Mouse (Mus musculus): ENCODE data around the gene Cenpq. TPM values are rescaled to one million over a fixed set of nuclear protein-coding genes. Genes with fewer than 3 reads are reported as not detected.

The Cenpq gene
- 1 to 10 TPM; 3.3 to 4.1 TPM for total RNA-seq (2021)
- long read RNA-seq, experiment 1, partial matches to known transcripts = 0 of 4 reads
- long read RNA-seq, experiment 1, other reads (novel, unspliced or antisense) = 0 of 4 reads
- long read RNA-seq, experiment 2, partial matches to known transcripts = 0 of 3 reads
- long read RNA-seq, experiment 2, other reads (novel, unspliced or antisense) = 0 of 3 reads

GRCm38 (mm10) chr17:40934420-40935231, at the start of gene Cenpq, which contains the start of gene Mut:
TSS of gene Cenpq (minus strand) at chr17:40935047.
TSS of gene Mut (plus strand) at chr17:40934685.
- Histone ChIP-seq H3K4me3 (peak within 1 kb of the TSS; percentile 70), H3K27ac (peak within 1 kb of the TSS; percentile 95)
- DNase-seq (ENCODE audit: extremely low spot score in 1 of 2, low spot score in 2 of 2) = peak; percentile 98 to 99
- intact Hi-C loops (cut with DNase I) = no loop called here
- no peak for TF ChIP-seq CTCF (IDR thresholded peaks at IDR 0.05)

- peak; percentile 43 for TF ChIP-seq CTCF (IDR thresholded peaks at IDR 0.05)
- Histone ChIP-seq H3K4me3 (no peak overlapping the region), H3K27ac (no peak overlapping the region)
- intact Hi-C loops (cut with DNase I) = loop anchor here (10.0 kb wide), 2 partner anchors 1327 to 1627 kb away; no protein-coding TSS in a partner anchor
- DNase-seq (ENCODE audit: extremely low spot score in 1 of 2, low spot score in 2 of 2) = no peak
Observed at GRCm38 (mm10) chr17:40977914-40978313, 43.1 kb upstream of the Cenpq start.

GRCm38 (mm10) chr17:40948518-40948917, 13.7 kb upstream of the Cenpq start:
- H3K4me3 ChIP-seq = no peak overlapping the region
- no peak for DNase-seq (ENCODE audit: extremely low spot score in 1 of 2, low spot score in 2 of 2)
- intact Hi-C loops (cut with DNase I) = no loop called here
- no peak overlapping the region for H3K27ac ChIP-seq
- no peak for TF ChIP-seq CTCF (IDR thresholded peaks at IDR 0.05)

GRCm38 (mm10) chr17:40933985-40934384, 862 bp downstream of the Cenpq start:
- intact Hi-C loops (cut with DNase I) = no loop called here
- Histone ChIP-seq H3K27ac (no peak overlapping the region), H3K4me3 (peak overlapping the region; percentile 70)
- DNase-seq (ENCODE audit: extremely low spot score in 1 of 2, low spot score in 2 of 2) = no peak
- no peak for TF ChIP-seq CTCF (IDR thresholded peaks at IDR 0.05)

GRCm38 (mm10) chr17:40915499-40915898, 19.3 kb downstream of the Cenpq start:
- no peak overlapping the region for H3K27ac ChIP-seq
- DNase-seq (ENCODE audit: extremely low spot score in 1 of 2, low spot score in 2 of 2) = no peak
- intact Hi-C loops (cut with DNase I) = no loop called here
- no peak for TF ChIP-seq CTCF (IDR thresholded peaks at IDR 0.05)
- no peak overlapping the region for H3K4me3 ChIP-seq

- DNase-seq (ENCODE audit: extremely low spot score in 1 of 2, low spot score in 2 of 2) = no peak
- Histone ChIP-seq H3K4me3 (no peak within 1 kb of the TSS), H3K27ac (no peak within 1 kb of the TSS)
- TF ChIP-seq CTCF (IDR thresholded peaks at IDR 0.05) = no peak
- intact Hi-C loops (cut with DNase I) = no loop called here
Observed at GRCm38 (mm10) chr17:40914250-40914649, 20.6 kb downstream of the Cenpq start, which contains the start of gene Glyatl3. TSS of gene Glyatl3 (minus strand) at chr17:40914350.

- Histone ChIP-seq H3K4me3 (no peak overlapping the region), H3K27ac (no peak overlapping the region)
- intact Hi-C loops (cut with DNase I) = no loop called here
- DNase-seq (ENCODE audit: extremely low spot score in 1 of 2, low spot score in 2 of 2) = no peak
- TF ChIP-seq CTCF (IDR thresholded peaks at IDR 0.05) = no peak
Observed at GRCm38 (mm10) chr17:40904721-40905154, 30.1 kb downstream of the Cenpq start.

GRCm38 (mm10) chr17:40904056-40904597, 30.7 kb downstream of the Cenpq start:
- intact Hi-C loops (cut with DNase I) = no loop called here
- no peak for TF ChIP-seq CTCF (IDR thresholded peaks at IDR 0.05)
- no peak for DNase-seq (ENCODE audit: extremely low spot score in 1 of 2, low spot score in 2 of 2)
- H3K27ac ChIP-seq = no peak overlapping the region
- no peak overlapping the region for H3K4me3 ChIP-seq

GRCm38 (mm10) chr17:40903345-40903744, 31.5 kb downstream of the Cenpq start:
- H3K27ac ChIP-seq = no peak overlapping the region
- TF ChIP-seq CTCF (IDR thresholded peaks at IDR 0.05) = no peak
- DNase-seq (ENCODE audit: extremely low spot score in 1 of 2, low spot score in 2 of 2) = no peak
- H3K4me3 ChIP-seq = no peak overlapping the region
- intact Hi-C loops (cut with DNase I) = no loop called here

- Histone ChIP-seq H3K27ac (no peak overlapping the region), H3K4me3 (no peak overlapping the region)
- DNase-seq (ENCODE audit: extremely low spot score in 1 of 2, low spot score in 2 of 2) = no peak
- no peak for TF ChIP-seq CTCF (IDR thresholded peaks at IDR 0.05)
- intact Hi-C loops (cut with DNase I) = loop anchor here (5.0 kb wide), 1 partner anchor 78 kb away; no protein-coding TSS in a partner anchor
Observed at GRCm38 (mm10) chr17:40899783-40900363, 35.0 kb downstream of the Cenpq start.

- peak; percentile 74 for TF ChIP-seq CTCF (IDR thresholded peaks at IDR 0.05)
- intact Hi-C loops (cut with DNase I) = loop anchor here (5.0 kb wide), 1 partner anchor 75 kb away; no protein-coding TSS in a partner anchor
- no peak overlapping the region for H3K4me3 ChIP-seq
- no peak overlapping the region for H3K27ac ChIP-seq
- no peak for DNase-seq (ENCODE audit: extremely low spot score in 1 of 2, low spot score in 2 of 2)
Observed at GRCm38 (mm10) chr17:40896863-40897262, 38.0 kb downstream of the Cenpq start.
